Mouse (Mus musculus): ENCODE data around the gene Rslcan18.
"Not testable (repeated sequence)": the region's sequence is repeated elsewhere in the genome, so short reads cannot be mapped to it uniquely, and the experiment has no call there.

The Rslcan18 gene

GRCm38 (mm10) chr13:67116163-67116562 lies at the start of gene Rslcan18:
Gene Rslcan18, minus strand, starts transcription at chr13:67116263.
- CTCF ChIA-PET: not testable (repeated sequence)
- POLR2A ChIA-PET: interaction anchor here in 1 of 4 experiments (1.7 kb wide), 1 partner anchor 12 kb away, joined by 4 read pairs; no protein-coding TSS in a partner anchor

GRCm38 (mm10) chr13:67128038-67128721 lies 12.1 kb upstream of the Rslcan18 start:
- CTCF ChIA-PET: interaction anchor here in 2 of 4 experiments (0.6 to 3.0 kb wide), 9 partner anchors 16 to 372 kb away, joined by 3 to 33 read pairs (median 4); partner anchors contain the start of genes Gm28557 (in 1 of the 2), Zfp455 (in 1 of the 2), Zfp457 (in 1 of the 2) and Zfp58 (in 1 of the 2)
- POLR2A ChIA-PET: interaction anchor here in 3 of 4 experiments (0.9 to 4.0 kb wide), 20 partner anchors 9 to 631 kb away, joined by 3 to 19 read pairs (median 5); partner anchors contain the start of genes Zfp457 (in 3 of the 3), Gm28557 (in 2 of the 3), Zfp455 (in 2 of the 3) and Gm26965 (in 1 of the 3)

GRCm38 (mm10) chr13:67127507-67127906 lies 11.4 kb upstream of the Rslcan18 start:
- POLR2A ChIA-PET: interaction anchor here in 3 of 4 experiments (1.1 to 4.0 kb wide), 11 partner anchors 8 to 179 kb away, joined by 3 to 18 read pairs (median 9); partner anchors contain the start of genes Gm28557 (in 2 of the 3), Rslcan18 (in 1 of the 3), Zfp455 (in 1 of the 3) and Zfp457 (in 1 of the 3)
- CTCF ChIA-PET: interaction anchor here in 1 of 4 experiments (1.4 to 3.0 kb wide), 2 partner anchors 19 to 178 kb away, joined by 13 to 33 read pairs; partner anchors contain the start of genes Gm28557 and Zfp457

GRCm38 (mm10) chr13:67124460-67124859 lies 8.4 kb upstream of the Rslcan18 start:
- CTCF ChIA-PET: no interaction called here
- POLR2A ChIA-PET: interaction anchor here in 1 of 4 experiments (2.0 kb wide), 1 partner anchor 13 kb away, joined by 9 read pairs; no protein-coding TSS in a partner anchor

GRCm38 (mm10) chr13:67121360-67121759 lies 5.3 kb upstream of the Rslcan18 start, which contains the start of gene Zfp759:
Gene Zfp759, plus strand, starts transcription at chr13:67121660.
- CTCF ChIA-PET: not testable (repeated sequence)
- POLR2A ChIA-PET: interaction anchor here in 2 of 4 experiments (0.6 to 0.9 kb wide), 2 partner anchors 13 to 328 kb away, joined by 3 to 4 read pairs; no protein-coding TSS in a partner anchor

- ChIA-PET POLR2A (interaction anchor here in 2 of 4 experiments (1.7 to 3.4 kb wide), 4 partner anchors 14 to 307 kb away, joined by 3 to 13 read pairs (median 10); partner anchors contain the start of gene Zfp459 (in 1 of the 2)), CTCF (interaction anchor here in 1 of 4 experiments (2.8 kb wide), 1 partner anchor 16 kb away, joined by 13 read pairs; no protein-coding TSS in a partner anchor)
Measured at GRCm38 (mm10) chr13:67113287-67113686, 2.8 kb downstream of the Rslcan18 start.

GRCm38 (mm10) chr13:67112096-67112495 lies 4.0 kb downstream of the Rslcan18 start:
- CTCF ChIA-PET: interaction anchor here in 1 of 4 experiments (1.2 to 2.8 kb wide), 2 partner anchors 17 to 732 kb away, joined by 3 to 13 read pairs; no protein-coding TSS in a partner anchor
- POLR2A ChIA-PET: interaction anchor here in 2 of 4 experiments (0.7 to 3.4 kb wide), 10 partner anchors 12 to 371 kb away, joined by 3 to 13 read pairs (median 7); partner anchors contain the start of genes Zfp459 (in 1 of the 2) and Zfp712 (in 1 of the 2)

- POLR2A ChIA-PET: interaction anchor here (0.6 to 3.0 kb wide), 22 partner anchors 13 to 736 kb away, joined by 3 to 24 read pairs (median 4); partner anchors contain the start of genes Zfp455 (in 1 of the 4), Zfp457 (in 1 of the 4), Zfp712 (in 1 of the 4) and Zfp874b (in 1 of the 4)
Measured at GRCm38 (mm10) chr13:67108821-67109206, 7.2 kb downstream of the Rslcan18 start.

GRCm38 (mm10) chr13:67108194-67108820 lies 7.8 kb downstream of the Rslcan18 start, which contains the start of gene Gm28557:
Gene Gm28557, minus strand, starts transcription at chr13:67108604.
- POLR2A ChIA-PET: interaction anchor here (0.6 to 3.0 kb wide), 28 partner anchors 12 to 1465 kb away, joined by 3 to 24 read pairs (median 4); partner anchors contain the start of genes Zfp455 (in 2 of the 4), Zfp457 (in 1 of the 4), Zfp712 (in 1 of the 4) and Zfp874b (in 1 of the 4)

More at GRCm38 (mm10) chr13:67108821-67109206, 7.2 kb downstream of the Rslcan18 start:
- CTCF ChIA-PET: interaction anchor here (0.6 to 2.4 kb wide), 23 partner anchors 9 to 768 kb away, joined by 3 to 13 read pairs (median 3); partner anchors contain the start of genes BC048507 (in 1 of the 4), Rsl1 (in 1 of the 4), Zfp455 (in 1 of the 4) and Zfp595 (in 1 of the 4)

GRCm38 (mm10) chr13:67107681-67108080 lies 8.4 kb downstream of the Rslcan18 start:
- ChIA-PET POLR2A (interaction anchor here in 3 of 4 experiments (0.6 to 3.0 kb wide), 24 partner anchors 12 to 1465 kb away, joined by 3 to 24 read pairs (median 4); partner anchors contain the start of genes Zfp455 (in 2 of the 3), Zfp457 (in 1 of the 3), Zfp712 (in 1 of the 3) and Zfp874b (in 1 of the 3)), CTCF (interaction anchor here in 2 of 4 experiments (0.8 to 2.4 kb wide), 4 partner anchors 21 to 87 kb away, joined by 3 to 13 read pairs (median 6); partner anchors contain the start of gene Zfp455 (in 2 of the 2))

More at GRCm38 (mm10) chr13:67108194-67108820, 7.8 kb downstream of the Rslcan18 start, which contains the start of gene Gm28557:
- CTCF ChIA-PET: interaction anchor here (0.6 to 2.4 kb wide), 16 partner anchors 9 to 769 kb away, joined by 3 to 13 read pairs (median 3); partner anchors contain the start of genes Zfp455 (in 2 of the 4), Rsl1 (in 1 of the 4) and Zfp595 (in 1 of the 4)

GRCm38 (mm10) chr13:67097876-67098275 lies 18.2 kb downstream of the Rslcan18 start, which contains the start of gene Zfp708:
Gene Zfp708, minus strand, starts transcription at chr13:67097976.
- POLR2A ChIA-PET: no interaction called here
- CTCF ChIA-PET: no interaction called here

GRCm38 (mm10) chr13:67090154-67090553 lies 25.9 kb downstream of the Rslcan18 start:
- ChIA-PET CTCF (no interaction called here), POLR2A (interaction anchor here in 1 of 4 experiments (0.7 to 1.3 kb wide), 4 partner anchors 9 to 25 kb away, joined by 3 read pairs; partner anchors contain the start of gene Gm28557)

GRCm38 (mm10) chr13:67081946-67082345 lies 34.1 kb downstream of the Rslcan18 start:
- ChIA-PET POLR2A (interaction anchor here in 3 of 4 experiments (0.6 to 6.1 kb wide), 19 partner anchors 8 to 784 kb away, joined by 3 to 52 read pairs (median 5); partner anchors contain the start of genes Gm28557 (in 3 of the 3), Zfp712 (in 2 of the 3) and Zfp58 (in 1 of the 3)), CTCF (interaction anchor here in 2 of 4 experiments (0.8 to 2.2 kb wide), 2 partner anchors 26 to 27 kb away, joined by 3 to 7 read pairs; partner anchors contain the start of gene Gm28557 (in 1 of the 2))

GRCm38 (mm10) chr13:67081142-67081713 lies 34.8 kb downstream of the Rslcan18 start:
- ChIA-PET POLR2A (interaction anchor here in 3 of 4 experiments (0.7 to 6.1 kb wide), 19 partner anchors 8 to 420 kb away, joined by 3 to 52 read pairs (median 5); partner anchors contain the start of genes Gm28557 (in 3 of the 3), Zfp712 (in 2 of the 3) and Zfp58 (in 1 of the 3)), CTCF (interaction anchor here in 2 of 4 experiments (0.8 to 2.2 kb wide), 2 partner anchors 27 to 28 kb away, joined by 3 to 7 read pairs; partner anchors contain the start of gene Gm28557 (in 1 of the 2))

GRCm38 (mm10) chr13:67077244-67077643 lies 38.8 kb downstream of the Rslcan18 start:
- ChIA-PET POLR2A (interaction anchor here in 1 of 4 experiments (6.1 kb wide), 1 partner anchor 11 kb away, joined by 52 read pairs; no protein-coding TSS in a partner anchor), CTCF (no interaction called here)

- POLR2A ChIA-PET: interaction anchor here in 3 of 4 experiments (0.7 to 3.4 kb wide), 12 partner anchors 7 to 728 kb away, joined by 3 to 15 read pairs (median 4); partner anchors contain the start of genes Gm28557 (in 2 of the 3), Zfp712 (in 2 of the 3) and Gm10767 (in 1 of the 3)
Measured at GRCm38 (mm10) chr13:67072786-67073185, 43.3 kb downstream of the Rslcan18 start.

More at GRCm38 (mm10) chr13:67072786-67073185, 43.3 kb downstream of the Rslcan18 start:
- CTCF ChIA-PET: no interaction called here

Data from embryonic stem cell, embryonic (primary cell).